Mouse (Mus musculus): ENCODE measurements around the gene Prkag3.
A peak's percentile ranks its signal among the peaks of the same experiment; 100 is the strongest.

The Prkag3 gene

GRCm38 (mm10) chr1:74748643-74749271, at the start of gene Prkag3:
Gene Prkag3 (minus strand): TSS chr1:74749221.
- peak; percentile 65 to 85 for DNase-seq

- DNase-seq = no peak
Observed at GRCm38 (mm10) chr1:74797459-74797858, 48.4 kb upstream of the Prkag3 start.

DNA sequence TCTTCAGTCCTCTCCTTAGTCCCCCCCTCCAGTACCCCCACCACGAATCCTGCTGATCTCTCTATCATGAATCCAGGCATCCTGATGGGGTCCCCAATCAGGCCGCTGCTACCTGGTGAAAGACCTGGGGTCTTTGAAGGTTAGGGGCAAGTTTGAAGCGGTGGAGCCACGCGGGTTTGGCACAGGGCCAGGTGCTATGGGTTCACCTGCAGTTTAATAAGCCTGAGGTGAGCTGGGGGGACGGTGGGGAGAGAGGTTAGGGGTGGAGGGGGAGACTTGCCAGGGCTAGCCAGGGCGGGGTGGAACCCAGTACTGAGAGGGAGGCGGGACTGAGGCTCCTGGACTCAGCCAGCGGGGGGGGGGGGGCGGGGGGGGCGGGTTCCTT, 46.1 kb upstream of the Prkag3 start:
- no peak for DNase-seq

- peak in 1 of 2 experiments; percentile 51 for DNase-seq
Observed at GRCm38 (mm10) chr1:74794487-74795144, 45.6 kb upstream of the Prkag3 start.

DNA sequence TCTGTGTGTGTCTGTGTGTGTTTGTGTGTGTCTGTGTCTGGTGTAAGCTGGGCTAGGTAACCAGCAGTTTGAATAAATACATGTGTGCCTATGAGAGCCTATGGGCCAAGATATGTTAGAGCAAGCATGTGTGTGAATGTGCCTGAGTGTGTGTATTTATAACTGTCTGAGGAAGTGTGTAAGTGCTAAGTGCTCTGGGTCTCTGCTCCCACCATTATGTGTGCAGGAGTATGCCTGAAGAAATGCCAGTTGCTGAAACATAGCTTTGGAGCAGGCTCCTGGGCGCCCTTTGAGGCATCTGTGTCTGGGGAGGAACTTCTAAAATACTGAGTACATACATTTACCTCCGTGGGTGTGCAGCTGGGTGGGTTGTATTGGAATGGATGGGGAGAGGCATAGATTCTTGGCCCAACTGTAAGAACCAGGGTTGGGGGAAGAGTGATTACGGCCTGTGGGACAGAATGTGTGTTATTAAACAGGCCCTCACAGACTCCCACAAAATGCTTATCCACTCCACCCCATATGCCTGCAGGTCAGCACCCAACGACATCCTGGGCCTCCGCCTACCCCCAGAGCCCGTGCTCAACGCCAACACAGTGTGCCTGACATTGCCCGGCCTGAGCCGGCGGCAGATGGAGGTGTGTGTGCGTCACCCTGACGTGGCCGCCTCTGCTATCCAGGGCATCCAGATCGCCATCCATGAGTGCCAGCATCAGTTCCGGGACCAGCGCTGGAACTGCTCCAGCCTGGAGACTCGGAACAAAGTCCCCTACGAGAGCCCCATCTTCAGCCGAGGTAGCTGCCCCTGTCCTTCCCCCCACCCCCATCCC, 44.0 kb upstream of the Prkag3 start:
- DNase-seq = no peak

DNA sequence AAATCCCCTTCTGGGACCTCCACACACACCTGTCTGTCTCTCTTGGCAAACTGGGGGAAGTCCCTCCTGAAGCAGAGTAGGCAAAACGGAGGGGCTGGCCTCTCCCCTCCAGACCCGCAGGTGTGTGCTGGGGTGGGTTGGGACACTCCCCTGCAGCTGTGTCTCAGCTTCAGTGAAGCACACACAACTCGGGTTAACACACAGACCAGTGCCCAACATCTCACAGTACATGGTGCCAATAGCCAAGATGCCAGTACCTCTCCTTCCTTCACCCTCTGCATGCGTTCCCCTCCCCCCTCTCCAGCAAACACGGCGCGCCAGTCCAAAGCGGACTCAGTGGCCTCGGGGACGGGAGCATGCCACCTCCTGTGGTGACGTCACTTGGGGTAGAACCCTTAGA, 42.2 kb upstream of the Prkag3 start, which contains the start of gene Wnt10a:
Gene Wnt10a (plus strand): TSS at position 268 of the 400 bp plus-strand sequence.
- DNase-seq = peak; percentile 36 to 40

DNA sequence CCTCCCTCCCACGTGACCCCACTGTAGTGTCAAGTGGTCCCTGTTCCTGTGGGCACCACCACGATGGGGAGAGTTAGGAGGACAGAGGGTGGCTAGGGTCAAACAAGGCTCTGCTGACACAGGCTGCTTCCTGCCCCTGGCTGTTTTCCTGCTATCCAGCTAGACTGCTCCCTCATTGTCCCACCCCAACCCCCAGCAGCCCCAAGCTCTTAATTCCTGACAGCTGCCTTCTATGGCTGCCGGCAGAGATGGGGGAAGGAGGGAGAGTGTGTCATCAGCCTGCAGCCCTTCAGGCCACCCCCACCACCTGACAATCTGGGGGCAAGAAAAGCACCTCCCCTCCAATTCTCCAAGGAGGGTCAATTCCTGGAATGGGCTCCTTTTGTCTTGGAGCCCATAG, 41.1 kb upstream of the Prkag3 start:
- DNase-seq = no peak

DNA sequence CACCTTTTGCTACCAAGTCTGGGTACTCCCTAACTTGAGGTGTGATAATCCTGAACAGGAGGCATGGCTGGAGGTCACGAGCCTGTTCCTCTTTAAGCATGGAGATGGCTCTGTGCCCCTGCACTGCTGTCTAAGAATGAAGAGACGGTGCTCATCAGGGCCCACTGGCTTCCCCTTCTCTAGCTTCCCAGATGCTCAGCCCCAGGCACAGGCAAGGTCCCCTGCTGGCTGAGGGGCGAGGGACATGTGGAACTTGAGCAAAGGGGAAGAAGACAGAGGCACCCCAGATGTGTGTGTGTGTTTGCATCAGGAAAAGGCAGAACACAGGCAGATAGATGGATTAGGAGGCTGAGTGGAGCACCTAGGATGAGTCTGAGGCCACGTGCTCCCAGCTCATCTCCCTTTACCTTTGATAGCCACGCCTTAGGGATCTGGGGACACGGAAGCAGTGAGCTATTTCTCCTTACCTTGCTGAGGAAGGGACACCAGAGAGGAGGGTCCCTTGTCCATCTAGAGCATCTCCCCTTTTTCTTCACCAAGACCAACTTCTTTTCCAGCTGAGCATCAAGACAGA, 39.7 kb upstream of the Prkag3 start:
- no peak for DNase-seq

- peak; percentile 78 to 88 for DNase-seq
Observed at GRCm38 (mm10) chr1:74787846-74788245, 38.8 kb upstream of the Prkag3 start.

- DNase-seq = peak; percentile 56 to 81
Observed at GRCm38 (mm10) chr1:74784041-74784759, 35.2 kb upstream of the Prkag3 start.

DNA sequence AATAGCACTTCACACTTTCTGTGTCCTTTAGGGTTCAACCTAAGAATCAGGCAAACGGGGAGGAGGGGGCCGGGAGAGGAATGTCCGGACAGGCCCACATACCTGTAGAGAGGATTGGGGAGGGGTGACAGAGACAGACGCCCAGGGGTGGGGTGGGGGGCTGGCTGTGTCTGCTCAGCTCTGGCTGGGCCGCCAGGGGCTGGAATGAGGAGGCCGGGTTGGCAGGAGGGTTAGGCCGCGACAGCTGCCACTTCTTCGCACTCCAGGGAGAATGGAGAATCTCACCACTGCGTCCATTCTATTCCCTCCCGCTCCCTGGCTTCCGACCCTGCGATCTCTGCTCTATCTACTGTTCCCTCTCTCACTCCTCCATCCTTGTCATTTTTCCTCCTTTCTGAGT, 34.5 kb upstream of the Prkag3 start:
- no peak for DNase-seq

- DNase-seq = peak in 1 of 2 experiments; percentile 30
Observed at GRCm38 (mm10) chr1:74782045-74782444, 33.0 kb upstream of the Prkag3 start.

DNA sequence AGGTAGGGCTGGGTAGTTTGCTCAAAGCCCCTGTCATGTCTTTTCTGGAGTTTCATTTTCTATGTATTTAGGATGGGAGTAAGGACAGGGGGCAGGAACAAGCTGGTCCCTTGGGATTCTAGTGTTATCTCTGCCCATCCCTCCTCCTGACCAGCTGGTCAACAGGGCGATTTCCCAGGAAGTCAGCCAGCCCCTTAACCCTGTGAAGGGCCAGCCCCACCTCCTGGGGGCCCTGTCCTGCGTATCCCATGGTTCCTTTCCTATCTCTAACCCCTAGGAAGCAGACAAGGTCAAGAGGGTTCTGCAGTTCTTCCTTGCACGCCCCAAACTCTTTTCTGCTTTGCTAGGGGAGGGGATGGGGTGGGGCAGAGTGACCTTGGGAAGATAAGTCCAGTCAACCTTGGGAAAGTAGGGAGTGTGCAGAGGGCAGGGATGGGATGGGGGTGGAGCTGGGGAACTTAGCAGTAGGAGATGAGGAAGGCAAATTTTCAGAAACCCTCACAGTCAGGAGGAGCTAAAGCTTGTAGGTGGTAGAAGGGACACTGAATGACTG, 30.0 kb upstream of the Prkag3 start:
- DNase-seq = no peak

DNA sequence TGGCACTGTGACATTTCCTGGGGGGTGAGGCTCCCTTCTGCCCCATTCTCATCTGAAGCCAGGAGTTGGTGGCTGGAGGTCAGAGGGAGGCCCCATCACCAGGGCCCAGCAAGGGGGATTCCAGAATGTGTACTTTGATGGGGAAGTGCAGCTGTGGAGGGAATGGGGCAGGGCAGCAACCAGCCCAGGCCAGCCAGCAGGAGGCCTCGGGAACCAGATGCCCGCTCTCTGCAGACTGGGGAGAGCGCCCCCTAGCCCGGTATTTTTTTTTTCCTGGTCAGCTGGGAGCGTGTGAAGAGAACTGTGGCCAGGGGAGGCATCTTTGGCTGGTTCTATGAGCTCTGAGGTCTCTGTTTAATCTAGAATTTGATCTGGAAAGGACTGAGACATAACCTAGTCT, 26.8 kb upstream of the Prkag3 start:
- DNase-seq = peak in 1 of 2 experiments; percentile 57

DNA sequence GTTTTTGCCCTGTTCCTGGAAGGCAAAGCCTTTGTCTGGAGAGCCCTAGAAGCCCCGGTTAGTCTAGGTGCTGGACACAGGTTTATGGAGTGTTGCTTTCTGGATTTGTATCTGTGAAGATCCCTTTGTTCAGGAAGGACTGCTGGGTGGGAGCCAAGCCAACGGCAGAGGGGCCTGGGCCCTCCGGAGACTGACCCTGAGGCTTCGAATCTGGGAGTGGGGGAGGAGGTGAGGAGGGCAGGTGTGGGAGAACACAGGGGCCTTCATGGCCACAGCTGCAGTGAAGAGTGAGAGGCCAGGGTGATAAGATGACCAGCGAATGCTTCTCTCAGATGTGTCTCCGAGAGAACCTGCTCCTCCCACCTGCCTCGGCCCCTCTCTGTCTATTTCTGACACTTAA, 25.0 kb upstream of the Prkag3 start:
- DNase-seq = no peak

DNA sequence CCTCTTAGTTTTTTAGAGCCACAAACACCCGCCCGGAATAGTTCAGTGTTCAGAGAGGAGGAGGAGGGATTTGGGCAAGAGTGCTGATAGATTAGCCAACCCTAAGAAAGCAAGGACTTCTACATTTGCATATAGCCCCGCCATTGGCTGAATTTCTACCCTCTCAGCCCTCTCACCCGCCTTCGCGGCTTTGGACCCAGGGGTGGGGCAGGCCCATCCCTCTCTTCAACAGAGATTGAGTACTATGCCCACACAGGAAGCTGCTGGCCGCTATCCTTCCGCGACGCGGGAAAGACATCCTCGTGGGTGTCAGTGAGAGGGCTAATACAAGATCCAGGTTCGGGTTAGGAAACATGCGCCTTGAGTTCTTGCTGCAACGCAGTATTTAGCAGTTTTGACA, 24.1 kb upstream of the Prkag3 start:
- DNase-seq = peak; percentile 86 to 90

DNA sequence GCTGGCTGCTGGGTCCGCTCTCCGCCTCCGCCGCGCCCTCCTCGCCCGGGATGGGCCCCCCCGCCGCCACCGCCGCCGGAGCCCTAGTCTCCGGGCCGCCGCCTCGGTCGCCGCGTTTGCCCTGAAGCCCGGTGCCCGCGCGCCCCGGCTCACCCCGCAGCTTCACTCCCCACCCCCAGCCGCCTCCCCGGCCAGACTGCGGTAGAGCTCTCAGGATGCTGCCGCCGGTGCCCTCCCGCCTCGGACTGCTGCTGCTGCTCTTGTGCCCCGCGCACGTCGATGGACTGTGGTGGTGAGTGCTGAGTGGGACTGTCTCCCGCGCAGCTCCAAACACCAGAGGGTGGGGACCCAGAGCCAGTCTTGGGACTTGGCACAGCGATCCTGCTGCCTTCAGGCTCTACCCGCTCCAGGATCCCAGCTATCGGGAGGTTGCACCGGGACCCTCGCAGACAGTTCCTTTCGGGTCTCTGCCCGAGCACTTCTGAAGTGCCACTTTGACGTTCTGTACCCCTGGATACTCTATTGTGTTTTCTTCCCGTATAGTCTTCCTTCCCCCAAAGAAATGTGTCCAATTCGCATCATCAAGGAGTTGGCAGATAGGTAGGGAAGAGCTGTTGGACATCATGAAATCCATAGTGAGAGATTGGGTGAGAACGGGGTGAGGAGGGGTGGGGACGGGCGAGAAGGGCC, 23.1 kb upstream of the Prkag3 start:
- DNase-seq = peak in 1 of 2 experiments; percentile 41

- no peak for DNase-seq
Observed at GRCm38 (mm10) chr1:74771845-74771930, 22.7 kb upstream of the Prkag3 start, which contains the start of gene Wnt6. Gene Wnt6 (plus strand): TSS chr1:74771892.

- DNase-seq = no peak
Observed at GRCm38 (mm10) chr1:74771467-74771844, 22.4 kb upstream of the Prkag3 start.

GRCm38 (mm10) chr1:74770727-74771466, 21.9 kb upstream of the Prkag3 start:
- no peak for DNase-seq

- DNase-seq = peak; percentile 70 to 89
Observed at GRCm38 (mm10) chr1:74763081-74763480, 14.1 kb upstream of the Prkag3 start.

- DNase-seq = peak; percentile 68 to 69
Observed at GRCm38 (mm10) chr1:74759773-74760172, 10.8 kb upstream of the Prkag3 start.

Measured in kidney, postnatal 36 days (tissue).